Mouse (Mus musculus) bone marrow macrophage, adult 2 months (primary cell): ENCODE measurements around the gene Ifi27. TPM values are rescaled to one million over a fixed set of nuclear protein-coding genes. Genes with fewer than 3 reads are reported as not detected.
A peak's percentile ranks its signal among the peaks of the same experiment; 100 is the strongest.

Experiments
- H3K27ac ChIP-seq: 2 replicates; pipeline ENCODE4 v1.5.1; 2012; ENCODE audit warnings: low read depth, low read length; ENCODE audit not compliant: insufficient read depth
- H3K4me1 ChIP-seq: 2 replicates; pipeline ENCODE4 v1.6.1; 2012; ENCODE audit warnings: low read length; ENCODE audit not compliant: control insufficient read depth, insufficient read depth
- H3K4me3 ChIP-seq: 2 replicates; pipeline ENCODE4 v1.5.1; 2012; ENCODE audit warnings: mild to moderate bottlenecking, low read length, moderate library complexity; ENCODE audit not compliant: insufficient read depth
- CTCF ChIP-seq: IDR thresholded peaks from 2 replicates; pipeline ENCODE4 v1.5.1; 2012; ENCODE audit warnings: low read depth, mild to moderate bottlenecking, low read length, moderate library complexity
- POLR2A ChIP-seq: IDR thresholded peaks from 2 replicates; pipeline ENCODE4 v1.6.1; 2012; ENCODE audit warnings: mild to moderate bottlenecking, low read depth, low read length, borderline replicate concordance
- polyA plus RNA-seq: library from polyadenylated mRNA; stranded (reverse); fragments of >200 nt; gene quantifications from 2 replicates; pipeline ENCODE4 v1.2.4, GENCODE M21; 2012; ENCODE audit not compliant: missing spikeins, insufficient read depth, insufficient read length

The Ifi27 gene
- 93.3 and 100 TPM in 2 replicates for polyA plus RNA-seq

GRCm38 (mm10) chr12:103433986-103434731 lies at the start of gene Ifi27:
TSS of gene Ifi27 (plus strand) at chr12:103434211.
- peaks cover 21% of the 10 kb centered on the region for H3K4me1 ChIP-seq
- TF ChIP-seq POLR2A (no peak), CTCF (no peak)
- H3K27ac ChIP-seq, result peak within 1 kb of the TSS; percentile 85
- H3K4me3 ChIP-seq, result peak within 1 kb of the TSS; percentile 62

- no peak for TF ChIP-seq POLR2A
- no peak for TF ChIP-seq CTCF
- Histone ChIP-seq H3K4me3 (peak within 1 kb of the TSS; percentile 71), H3K4me1 (no peaks in the 10 kb centered on the region), H3K27ac (no peak within 1 kb of the TSS)
Measured at GRCm38 (mm10) chr12:103388505-103389347, 45.3 kb upstream of the Ifi27 start, which contains the start of gene Otub2. TSS of gene Otub2 (plus strand) at chr12:103388682.

- no peaks in the 10 kb centered on the region for H3K4me1 ChIP-seq
- no peak for TF ChIP-seq CTCF
- TF ChIP-seq POLR2A, result no peak
- no peak overlapping the region for H3K27ac ChIP-seq
- H3K4me3 ChIP-seq, result peak overlapping the region; percentile 71
Measured at GRCm38 (mm10) chr12:103389348-103389727, 44.7 kb upstream of the Ifi27 start.

- TF ChIP-seq POLR2A, result no peak
- no peak for TF ChIP-seq CTCF
- H3K27ac ChIP-seq, result no peak overlapping the region
- no peaks in the 10 kb centered on the region for H3K4me1 ChIP-seq
- H3K4me3 ChIP-seq, result no peak overlapping the region
Measured at GRCm38 (mm10) chr12:103389982-103390381, 44.0 kb upstream of the Ifi27 start.

GRCm38 (mm10) chr12:103391098-103391497 lies 42.9 kb upstream of the Ifi27 start:
- H3K27ac ChIP-seq, result no peak overlapping the region
- H3K4me1 ChIP-seq, result no peaks in the 10 kb centered on the region
- TF ChIP-seq CTCF, result no peak
- no peak for TF ChIP-seq POLR2A
- no peak overlapping the region for H3K4me3 ChIP-seq

GRCm38 (mm10) chr12:103393528-103393927 lies 40.5 kb upstream of the Ifi27 start:
- H3K4me1 ChIP-seq, result no peaks in the 10 kb centered on the region
- H3K4me3 ChIP-seq, result no peak overlapping the region

GRCm38 (mm10) chr12:103395486-103396275 lies 38.3 kb upstream of the Ifi27 start:
- H3K4me3 ChIP-seq, result no peak overlapping the region
- no peaks in the 10 kb centered on the region for H3K4me1 ChIP-seq
- no peak overlapping the region for H3K27ac ChIP-seq
- TF ChIP-seq CTCF (no peak), POLR2A (no peak)

More at GRCm38 (mm10) chr12:103393528-103393927, 40.5 kb upstream of the Ifi27 start:
- no peak for TF ChIP-seq CTCF
- no peak for TF ChIP-seq POLR2A
- no peak overlapping the region for H3K27ac ChIP-seq

GRCm38 (mm10) chr12:103396751-103397150 lies 37.3 kb upstream of the Ifi27 start:
- Histone ChIP-seq H3K4me1 (no peaks in the 10 kb centered on the region), H3K27ac (no peak overlapping the region), H3K4me3 (no peak overlapping the region)
- TF ChIP-seq CTCF (no peak), POLR2A (no peak)

GRCm38 (mm10) chr12:103404131-103404530 lies 29.9 kb upstream of the Ifi27 start:
- TF ChIP-seq POLR2A, result no peak
- Histone ChIP-seq H3K4me3 (no peak overlapping the region), H3K4me1 (no peaks in the 10 kb centered on the region), H3K27ac (no peak overlapping the region)
